Mouse (Mus musculus) adrenal gland, adult (tissue): ENCODE results near the gene Pdzrn3.

Experiments used
- DNase-seq, 2 experiments: peaks; one replicate each; pipeline ENCODE4 v3.0.0; 2022 to 2023; ENCODE audit warnings: low spot score in 1 of 2; ENCODE audit not compliant: inconsistent age in 2 of 2

Gene Pdzrn3

DNA sequence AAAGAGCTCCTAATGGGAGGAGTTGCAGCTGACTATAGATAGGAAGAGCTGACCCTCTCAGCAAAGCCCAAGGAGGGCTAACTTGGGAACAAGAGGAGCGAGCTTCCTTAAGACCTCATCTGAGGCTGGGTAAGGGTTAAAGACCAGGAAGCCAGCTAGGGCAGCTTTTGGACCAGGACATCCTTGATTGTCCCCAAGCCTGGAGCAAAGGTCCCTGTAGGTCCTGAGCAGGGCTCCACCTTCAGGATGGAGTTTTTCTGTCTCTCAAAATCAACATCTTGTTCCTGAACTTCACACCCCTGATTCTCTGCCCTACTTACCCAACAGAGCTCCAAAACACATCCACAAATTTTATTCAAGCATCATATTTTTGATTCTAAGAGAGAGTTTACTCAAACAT is 3.5 kb downstream of the Pdzrn3 start:
- DNase-seq = no peak

DNA sequence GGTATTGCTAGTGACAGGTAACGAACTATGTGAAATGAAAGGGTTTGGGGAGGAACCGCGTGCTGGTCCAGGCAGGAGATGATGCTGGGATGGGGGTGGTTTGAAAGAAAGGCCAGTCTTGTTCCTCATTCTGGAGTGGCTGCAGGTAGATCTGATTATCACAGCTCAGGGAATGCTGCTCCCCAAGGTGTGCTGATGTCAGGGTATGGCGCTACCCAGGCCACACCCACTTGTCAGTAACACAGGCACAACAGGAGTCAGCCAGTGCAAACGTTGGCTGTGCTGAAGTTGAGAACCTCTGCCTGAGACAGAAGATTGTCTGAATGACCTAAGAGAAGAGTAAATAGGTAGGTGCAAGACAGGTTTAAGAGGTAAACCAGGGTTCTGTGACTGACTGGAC is 4.7 kb downstream of the Pdzrn3 start:
- no peak for DNase-seq

DNA sequence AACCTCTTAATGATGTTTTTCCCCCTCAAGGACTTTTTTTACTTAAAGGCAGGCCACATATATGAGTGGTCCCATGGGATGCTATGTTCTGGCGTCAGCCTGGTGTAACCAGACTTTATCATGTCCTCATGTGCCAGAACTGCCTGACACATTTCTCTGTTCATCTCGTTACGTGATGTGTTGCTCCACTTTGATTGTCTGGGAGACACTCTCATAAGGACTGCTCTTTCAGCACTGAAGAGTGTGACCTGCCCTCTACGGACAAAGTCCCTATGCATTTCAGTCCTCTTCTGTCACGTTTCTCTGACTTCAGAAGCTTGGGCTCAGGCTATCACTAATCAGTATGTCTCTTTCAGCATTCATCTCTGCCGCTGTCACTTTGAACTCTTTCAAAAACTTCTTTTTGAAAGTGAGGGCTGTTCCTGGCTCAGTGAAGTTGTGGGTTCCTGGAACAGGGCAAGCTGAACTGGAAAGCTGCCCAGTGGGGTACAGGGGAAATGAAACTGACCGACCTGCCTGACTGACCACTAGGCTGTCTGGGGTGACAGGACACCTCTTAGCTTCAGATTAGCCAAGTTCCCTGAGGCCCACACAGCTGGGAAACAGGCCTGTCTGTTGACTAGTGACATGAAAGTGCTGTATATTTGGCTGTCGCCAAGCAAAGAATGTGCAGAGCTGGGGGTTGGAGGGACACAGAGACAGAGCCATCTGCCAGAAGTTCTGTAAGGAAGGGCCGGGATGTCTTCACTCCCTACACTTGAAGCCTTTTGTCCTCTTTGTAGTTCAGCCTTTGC is 10.7 kb downstream of the Pdzrn3 start:
- peak in 1 of 2 experiments; percentile 69 for DNase-seq

DNA sequence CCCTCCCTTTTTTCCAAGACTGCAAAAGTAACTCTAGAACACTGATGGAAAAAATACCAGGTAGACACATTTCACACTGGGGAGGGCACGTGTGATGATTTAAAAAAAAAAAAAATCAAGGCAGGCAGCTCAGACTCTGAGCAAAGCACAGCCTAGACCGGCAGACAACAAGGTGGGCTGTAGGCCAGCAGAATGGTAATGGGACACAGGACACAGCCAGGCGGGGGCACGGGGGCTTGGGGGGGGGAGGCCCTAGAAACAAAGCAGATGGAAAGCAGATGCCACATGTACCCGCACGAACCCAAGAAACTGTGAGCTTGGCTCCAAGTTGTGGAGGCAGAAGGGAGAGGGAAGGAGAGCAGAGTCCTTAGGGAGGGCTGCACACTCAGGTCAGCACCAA is 11.9 kb downstream of the Pdzrn3 start:
- no peak for DNase-seq

DNA sequence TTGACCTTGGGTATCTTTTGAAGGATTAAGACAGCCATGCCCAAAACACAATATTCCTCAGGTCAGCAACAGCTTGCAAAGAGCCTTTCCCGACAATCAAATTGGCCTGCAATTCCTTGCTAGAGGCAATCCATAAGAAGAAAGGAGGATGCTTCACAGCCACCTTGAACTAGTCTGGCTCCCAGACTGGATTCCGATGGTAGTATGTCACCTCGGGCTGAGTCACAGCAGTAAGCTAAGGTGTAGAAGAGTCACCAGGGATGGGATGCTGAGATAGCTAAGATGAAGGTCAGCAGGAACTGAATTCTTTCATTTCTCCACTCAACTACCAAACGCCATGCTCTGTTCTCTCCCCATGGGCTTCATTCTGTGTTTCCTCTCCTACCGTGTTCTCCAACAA is 13.8 kb downstream of the Pdzrn3 start:
- DNase-seq = peak in 1 of 2 experiments; percentile 61

DNA sequence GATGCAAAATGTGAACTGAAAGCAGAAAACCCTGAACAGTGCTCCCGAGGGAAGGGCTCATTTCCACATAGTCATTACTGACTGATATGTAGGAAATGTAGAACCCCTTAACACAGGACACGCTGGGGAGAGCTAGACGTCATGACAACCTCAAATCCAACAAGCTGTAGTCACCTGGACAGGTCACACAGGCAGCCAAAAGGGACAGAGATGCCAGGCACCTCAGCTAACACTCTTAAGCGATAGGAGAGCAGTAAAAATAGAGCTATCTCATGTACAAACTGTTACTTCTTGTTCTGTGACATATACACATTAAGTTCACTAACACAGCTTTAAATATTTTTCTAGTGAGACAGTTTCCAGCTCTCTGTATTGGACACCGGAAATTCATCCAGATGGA is 15.0 kb downstream of the Pdzrn3 start:
- DNase-seq = no peak

DNA sequence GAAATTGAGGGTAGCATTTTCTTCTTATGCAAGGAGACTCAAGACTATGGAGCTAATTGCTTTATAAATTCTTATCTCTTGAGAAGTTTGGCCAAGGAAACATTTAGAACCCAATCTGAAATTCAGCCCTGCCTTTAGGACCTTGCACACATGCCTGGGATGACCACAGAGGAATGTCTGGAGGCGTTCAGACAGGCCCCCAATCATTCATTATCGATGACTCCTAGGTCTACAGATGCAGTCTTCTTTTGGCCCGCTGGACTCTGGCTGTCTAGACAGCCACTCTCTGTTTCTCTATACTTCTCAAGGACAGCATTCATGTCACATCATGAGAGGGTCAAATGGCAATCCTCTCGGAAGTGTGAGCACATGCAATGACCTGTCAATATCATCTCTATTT is 15.4 kb downstream of the Pdzrn3 start:
- DNase-seq = no peak

DNA sequence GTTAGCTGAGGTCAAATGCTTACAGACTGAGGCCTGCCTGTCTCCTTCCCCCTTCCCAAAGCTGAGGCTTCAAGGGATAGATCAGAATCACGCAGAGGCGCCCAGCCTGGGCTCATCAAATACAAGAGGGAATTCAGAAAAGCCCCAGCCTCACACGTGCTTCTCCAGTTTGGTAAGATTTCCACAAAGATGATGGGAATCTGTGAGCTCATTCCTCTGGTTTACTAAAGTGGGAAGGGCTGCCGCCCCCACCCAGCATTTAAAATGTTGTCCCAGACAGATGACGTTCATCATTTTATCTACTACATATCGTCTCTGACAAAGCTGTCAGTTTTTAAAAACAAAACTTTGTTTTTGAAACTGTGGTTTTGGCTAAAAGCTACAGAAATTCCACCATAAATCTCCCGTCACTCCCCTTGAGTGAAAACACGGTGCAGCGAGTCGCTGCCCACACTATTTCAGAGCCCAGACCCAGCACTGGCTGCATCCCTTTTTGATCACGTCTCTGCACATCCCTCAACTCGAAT is 17.4 kb downstream of the Pdzrn3 start:
- no peak for DNase-seq

DNA sequence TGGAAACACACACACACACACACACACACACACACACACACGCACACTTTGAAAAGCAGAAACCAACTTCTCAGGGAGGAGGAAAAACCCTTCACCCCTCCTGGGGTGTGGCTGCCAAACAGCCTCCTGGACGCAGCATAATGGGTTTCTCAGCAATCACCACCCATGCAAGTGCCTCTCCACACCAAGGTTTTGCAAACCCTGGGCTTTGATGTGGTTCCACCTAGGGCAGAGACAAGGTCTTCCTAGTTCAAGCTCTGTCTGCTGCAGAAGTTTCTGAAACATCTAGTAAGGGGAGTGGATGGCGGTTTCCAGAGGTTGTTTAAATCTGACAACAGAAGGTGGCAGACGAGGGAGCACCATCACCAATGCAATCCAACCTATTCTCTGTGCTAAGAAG is 18.1 kb downstream of the Pdzrn3 start:
- no peak for DNase-seq

DNA sequence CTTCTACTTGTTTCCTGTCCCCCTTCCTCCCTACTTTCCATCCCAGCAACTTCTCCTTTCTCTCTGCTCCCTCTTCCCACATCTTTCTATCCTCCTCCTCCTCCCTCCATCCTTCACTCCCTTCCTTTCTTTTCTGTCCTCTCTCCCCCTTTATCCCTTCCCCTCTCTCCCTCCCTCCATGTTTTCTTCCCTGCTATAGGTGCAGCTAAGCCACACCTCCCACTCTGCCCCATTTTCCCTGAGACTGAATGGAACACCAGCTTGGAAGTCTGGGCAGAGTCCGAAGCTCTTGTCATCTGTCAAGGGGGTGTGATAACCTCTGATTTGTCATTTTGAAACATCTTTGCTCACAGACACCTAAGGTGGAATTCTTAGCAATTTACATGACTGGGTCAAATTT is 22.8 kb downstream of the Pdzrn3 start:
- no peak for DNase-seq

DNA sequence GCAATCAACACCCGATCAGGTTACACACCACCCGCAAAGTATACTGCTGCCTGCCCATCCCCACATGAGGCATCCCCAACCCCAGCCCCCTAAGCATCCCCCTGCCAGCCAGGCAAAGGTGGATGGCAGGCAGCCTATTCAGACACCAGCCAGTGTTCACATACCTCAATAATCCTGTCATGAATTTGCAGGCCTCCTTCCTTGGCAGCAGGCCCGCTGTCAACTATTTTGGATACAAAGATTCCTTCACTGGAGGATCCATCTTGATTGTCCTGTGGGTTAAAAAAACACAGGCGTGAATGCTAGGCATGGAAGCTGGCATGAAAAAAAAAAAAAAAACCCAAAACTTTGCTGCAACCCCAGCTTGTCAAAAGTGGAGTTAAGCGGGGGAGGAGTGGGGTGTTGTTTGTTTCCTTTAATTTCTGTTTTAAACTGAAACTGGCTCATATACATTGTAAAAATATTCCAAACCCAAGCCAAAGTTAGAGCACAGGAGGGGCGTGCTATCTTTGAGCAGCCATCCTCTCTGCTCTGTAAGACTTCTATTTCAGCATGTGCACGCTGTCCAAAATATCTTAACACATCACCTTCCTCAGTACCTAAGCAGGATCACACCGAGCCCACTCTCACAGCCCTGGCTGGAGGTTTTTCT is 23.3 kb downstream of the Pdzrn3 start:
- DNase-seq = no peak

DNA sequence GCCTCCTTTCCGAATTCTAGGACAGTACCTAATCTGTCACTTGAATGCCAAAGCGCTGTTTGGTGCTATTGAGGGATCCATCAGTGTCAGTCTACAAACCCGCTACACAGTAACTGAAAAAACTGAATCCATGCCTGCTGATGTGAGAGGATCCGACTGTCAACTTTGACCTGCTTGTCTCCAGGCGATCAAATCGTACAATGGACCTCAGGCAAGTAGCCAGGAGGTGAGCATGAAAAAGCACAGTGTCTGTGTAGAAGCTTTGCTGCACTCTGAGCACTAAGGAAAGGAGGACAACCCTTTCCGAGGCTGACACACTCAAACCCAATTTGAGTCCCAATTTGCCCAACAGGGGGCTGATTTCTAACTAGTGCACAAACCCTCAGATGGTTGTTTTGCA is 24.0 kb downstream of the Pdzrn3 start:
- no peak for DNase-seq

DNA sequence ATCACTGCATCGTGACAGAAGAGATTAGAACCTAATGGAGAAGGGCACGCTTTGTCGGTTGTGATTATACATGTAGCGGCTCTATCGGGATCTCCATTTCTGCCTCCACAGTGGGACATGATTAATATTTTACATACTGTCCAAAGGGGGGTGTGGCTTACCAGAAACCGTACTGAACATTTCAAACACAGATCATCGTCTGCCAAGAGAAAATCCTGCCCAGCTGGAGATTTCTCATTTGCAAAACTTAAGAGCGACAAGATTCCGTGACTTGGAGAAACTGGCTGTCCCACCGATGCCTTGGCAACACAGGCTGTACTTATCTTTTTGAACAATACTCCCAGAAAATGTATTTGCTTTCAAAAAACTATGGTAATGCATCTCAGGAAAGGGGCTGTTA is 25.1 kb downstream of the Pdzrn3 start:
- no peak for DNase-seq

DNA sequence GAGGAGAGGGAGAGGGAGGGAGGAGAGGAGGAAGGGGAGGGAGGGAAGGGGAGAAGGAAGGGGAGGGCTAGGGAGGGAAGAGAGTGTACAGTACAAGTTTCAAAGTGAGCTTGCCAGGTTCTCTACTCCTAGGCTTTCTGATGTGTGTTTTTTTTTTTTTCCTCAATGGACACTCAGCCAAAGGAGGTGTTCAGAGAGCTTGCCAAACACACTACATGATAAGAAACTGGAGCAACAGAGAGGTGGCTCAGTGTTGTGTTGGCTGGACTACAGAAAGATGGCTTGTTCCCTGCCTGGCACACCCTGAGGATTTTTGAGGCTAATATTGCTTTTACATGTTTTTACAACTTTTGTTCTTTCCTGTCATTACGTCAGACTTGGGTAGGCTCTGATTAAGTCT is 26.6 kb downstream of the Pdzrn3 start:
- no peak for DNase-seq

DNA sequence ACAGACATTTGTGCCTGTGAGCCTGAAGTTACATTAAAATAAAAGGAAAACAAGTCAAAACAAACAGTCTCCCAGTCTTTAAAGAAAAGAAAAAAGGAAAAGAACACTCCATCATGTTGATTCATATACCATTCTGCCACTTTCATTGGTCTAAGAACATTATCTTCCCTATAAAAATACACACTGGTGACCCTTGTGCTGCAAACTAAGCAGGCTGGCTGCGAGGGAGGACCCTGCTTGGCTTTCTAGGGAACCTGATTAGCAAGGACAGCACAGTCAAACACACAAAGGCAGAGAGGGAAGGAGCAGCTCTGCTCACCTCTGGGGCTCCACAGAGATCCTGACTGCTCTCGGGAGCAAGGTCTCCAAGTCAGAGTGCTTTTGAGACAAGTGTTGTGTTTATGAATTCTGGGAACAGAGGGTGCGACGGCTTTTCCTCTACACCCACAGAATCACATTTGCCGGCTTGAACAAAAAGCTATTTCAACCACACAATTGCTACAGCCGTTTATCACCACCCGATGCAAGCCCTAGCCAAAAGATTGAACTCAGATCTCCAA is 27.2 kb downstream of the Pdzrn3 start:
- no peak for DNase-seq

DNA sequence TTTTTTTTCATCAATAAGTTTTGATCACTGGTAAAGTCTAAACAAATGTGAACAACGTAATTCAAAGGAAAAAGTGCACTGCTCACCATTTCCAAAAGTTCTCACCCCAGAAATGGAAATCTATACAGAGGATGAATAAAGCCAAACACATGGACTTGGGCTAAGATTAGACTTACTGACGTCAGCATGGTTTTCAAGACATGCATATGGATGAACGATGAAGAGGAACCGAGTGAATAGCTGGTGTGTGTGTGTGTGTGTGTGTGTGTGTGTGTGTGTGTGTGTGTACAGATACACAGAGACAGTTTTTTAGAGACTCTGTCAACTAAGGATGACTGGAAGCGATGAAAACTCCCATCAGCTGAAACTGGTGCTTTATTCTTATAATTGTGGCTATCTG is 29.2 kb downstream of the Pdzrn3 start:
- DNase-seq = no peak

DNA sequence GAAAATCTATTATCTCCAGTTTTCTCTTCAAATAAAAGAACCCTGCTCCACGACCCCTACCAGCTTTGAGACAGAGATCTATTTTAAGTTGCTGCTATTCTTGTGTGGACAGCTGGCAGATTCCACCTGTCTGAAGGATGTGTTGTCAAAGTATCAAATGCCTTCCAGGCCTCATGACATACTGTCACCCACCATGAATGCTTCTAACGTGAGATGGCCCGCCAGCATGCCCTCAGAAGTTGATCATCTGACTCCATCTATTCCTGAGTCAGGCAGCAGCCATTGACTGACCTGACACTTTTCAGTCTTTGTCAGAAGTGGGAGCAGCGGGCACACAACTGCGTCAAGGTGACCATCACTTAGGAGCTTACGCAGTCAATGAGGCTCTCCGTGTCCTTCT is 37.6 kb downstream of the Pdzrn3 start:
- DNase-seq = no peak

DNA sequence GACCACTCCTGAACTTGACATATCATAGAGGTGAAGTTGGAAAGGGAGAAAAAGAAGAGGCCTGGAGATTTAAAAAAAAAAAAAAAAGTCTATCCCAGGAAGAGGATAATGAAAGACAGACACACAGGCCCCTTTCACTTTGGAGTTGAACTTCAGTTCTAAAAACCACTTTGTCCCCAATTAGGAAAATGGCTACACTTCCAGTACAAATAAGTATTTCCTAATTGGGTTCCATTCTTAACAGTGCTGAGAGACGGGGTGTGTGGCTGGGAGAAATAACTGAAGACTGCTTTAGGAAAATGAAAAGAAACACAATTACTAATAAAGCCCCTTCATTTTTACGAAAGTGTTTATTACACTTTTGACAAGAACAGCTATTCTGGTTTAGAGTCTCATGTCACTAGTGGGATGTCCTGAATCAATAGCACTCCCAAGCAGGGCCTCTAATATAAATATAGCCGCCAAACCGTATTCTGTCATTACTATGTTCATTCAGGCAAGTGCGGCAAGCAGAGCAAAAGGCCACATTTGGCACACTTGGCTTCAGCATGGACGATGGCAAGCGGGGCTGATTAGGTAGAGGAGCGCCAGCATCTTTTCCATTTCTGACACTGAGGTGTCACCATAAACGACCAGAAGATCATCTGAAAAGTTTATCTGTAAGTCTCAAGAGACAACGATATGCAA is 39.7 kb downstream of the Pdzrn3 start:
- DNase-seq = no peak

DNA sequence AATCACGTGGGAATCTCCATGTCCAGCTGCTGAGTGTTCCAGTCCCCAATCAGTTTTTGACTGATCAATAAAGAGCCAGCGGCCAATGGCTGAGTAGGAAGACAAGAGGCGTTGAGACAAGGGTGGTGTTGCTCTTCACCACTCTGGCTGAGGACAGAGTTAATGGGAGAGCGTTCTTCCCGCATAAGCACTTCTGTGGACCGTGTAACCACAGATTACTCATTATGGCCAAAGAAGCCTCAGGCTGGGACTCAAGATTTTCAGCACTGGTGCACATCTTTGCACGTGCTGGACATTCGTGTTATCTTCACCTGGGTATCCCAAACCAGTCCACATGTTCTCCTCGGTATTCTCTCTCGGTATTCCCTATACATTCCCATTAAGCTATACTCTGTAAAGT is 41.0 kb downstream of the Pdzrn3 start:
- no peak for DNase-seq

DNA sequence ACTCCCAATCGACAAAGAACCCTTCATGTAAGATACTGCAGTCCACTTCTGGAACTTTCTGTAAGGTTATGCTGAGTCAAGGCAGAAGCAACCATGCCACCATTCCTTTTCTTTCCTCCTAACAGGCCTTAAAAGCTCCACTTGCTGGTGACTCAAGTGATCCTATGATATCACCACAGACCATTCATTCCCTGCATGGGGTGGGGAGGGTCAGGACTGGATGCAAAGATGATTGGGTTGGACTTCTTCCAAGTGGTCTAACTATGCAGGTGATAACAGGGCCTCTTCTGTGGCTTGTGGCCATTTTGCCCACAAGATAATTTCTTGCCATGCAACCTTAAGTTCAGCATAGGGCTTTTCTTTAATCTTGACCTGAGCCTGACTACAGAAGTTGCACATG is 42.0 kb downstream of the Pdzrn3 start:
- DNase-seq = no peak

DNA sequence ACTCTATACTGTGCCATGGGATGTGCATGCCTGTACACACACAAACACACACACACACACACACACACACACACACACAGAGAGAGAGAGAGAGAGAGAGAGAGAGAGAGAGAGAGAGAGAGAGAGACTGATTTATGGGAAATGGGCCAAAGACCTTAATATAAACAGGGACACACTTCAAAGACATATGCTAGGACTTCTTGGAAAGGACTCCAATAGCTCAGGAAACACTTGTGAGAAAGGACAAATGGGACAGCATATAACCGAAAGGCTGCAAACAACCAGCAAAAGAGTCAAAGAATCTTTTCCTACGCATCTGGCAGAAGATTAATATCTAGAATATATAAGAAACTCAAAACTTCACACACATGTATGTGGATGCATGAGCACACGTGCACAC is 43.2 kb downstream of the Pdzrn3 start:
- DNase-seq = no peak

DNA sequence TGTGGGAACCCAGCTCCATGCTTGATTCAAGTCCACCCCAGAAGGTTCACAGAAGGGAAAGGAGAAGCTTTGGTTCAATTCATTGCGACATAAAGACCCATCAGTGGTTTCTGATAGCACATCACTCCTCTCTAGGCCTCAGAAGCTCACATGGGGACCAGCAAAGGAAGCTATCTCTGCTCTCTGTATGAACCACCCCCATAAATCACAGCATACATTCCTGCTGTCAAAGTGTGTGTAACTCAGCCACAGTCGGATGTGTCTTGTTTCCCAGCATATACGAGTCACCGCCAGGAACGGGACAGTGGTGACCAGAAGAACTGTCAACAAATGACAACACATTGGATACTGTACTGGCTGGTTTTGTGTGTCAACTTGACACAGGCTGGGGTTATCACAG is 47.3 kb downstream of the Pdzrn3 start:
- no peak for DNase-seq
